Mouse (Mus musculus) mesoderm, embryonic 11.5 days (tissue): ENCODE measurements at regions not wholly inside any gene's neighbourhood (a gene's known extent, or its start where the extent isn't known, plus 50 kb on each side); places are given as distances from the start of the nearest gene placed in this dataset.
"Not testable (repeated sequence)": the region's sequence is repeated elsewhere in the genome, so short reads cannot be mapped to it uniquely, and the experiment has no call there.

Experiments
- DNase-seq: peaks from one replicate; pipeline ENCODE4 v3.0.0-alpha.2; 2012; ENCODE audit warnings: low read depth, low spot score

- DNase-seq = not testable (repeated sequence)
Measured at GRCm38 (mm10) chr6:68632309-68632708, 1096.7 kb upstream of the Tacstd2 start.

- DNase-seq = no peak
Measured at GRCm38 (mm10) chr6:68631787-68632186, 1096.2 kb upstream of the Tacstd2 start.

GRCm38 (mm10) chr6:68606033-68606432 lies 1070.4 kb upstream of the Tacstd2 start:
- DNase-seq = no peak
